Mouse (Mus musculus) mouse embryonic stem cell (cell line): ENCODE data around the gene Prkci.

Source experiments
- in situ Hi-C, 2 experiments: fragments of 300-500 bp; cut with MboI; formaldehyde crosslinking; loops; 1 replicate in 1 of 2; 3 replicates in 1 of 2; pipeline ENCODE4 v1.14.3; 2019 to 2020; ENCODE audit warnings: low sequenced_read_pairs in 2 of 2, low pct_unique_long_range_greater_than_20kb in 1 of 2, mixed read lengths in 1 of 2; ENCODE audit not compliant: unreplicated experiment in 1 of 2

The Prkci gene

GRCm38 (mm10) chr3:31062325-31062724 lies 66.8 kb downstream of the Prkci start:
- in situ Hi-C loops = no loop called here

GRCm38 (mm10) chr3:31068482-31068881 lies 72.9 kb downstream of the Prkci start:
- in situ Hi-C loops = no loop called here

GRCm38 (mm10) chr3:31071804-31072203 lies 76.3 kb downstream of the Prkci start:
- in situ Hi-C loops = no loop called here

- in situ Hi-C loops = no loop called here
Observed at GRCm38 (mm10) chr3:31075808-31076207, 80.3 kb downstream of the Prkci start.

GRCm38 (mm10) chr3:31077068-31077703 lies 81.6 kb downstream of the Prkci start:
- in situ Hi-C loops = no loop called here

- in situ Hi-C loops = no loop called here
Observed at GRCm38 (mm10) chr3:31079450-31079849, 83.9 kb downstream of the Prkci start.

- in situ Hi-C loops = no loop called here
Observed at GRCm38 (mm10) chr3:31080791-31081502, 85.4 kb downstream of the Prkci start.

GRCm38 (mm10) chr3:31082838-31083506 lies 87.4 kb downstream of the Prkci start:
- in situ Hi-C loops = no loop called here

GRCm38 (mm10) chr3:31083507-31084245 lies 88.1 kb downstream of the Prkci start:
- in situ Hi-C loops = no loop called here

- in situ Hi-C loops = no loop called here
Observed at GRCm38 (mm10) chr3:31085000-31085399, 89.5 kb downstream of the Prkci start.

- in situ Hi-C loops = no loop called here
Observed at GRCm38 (mm10) chr3:31088789-31089775, 93.5 kb downstream of the Prkci start.

- in situ Hi-C loops = loop anchor here in 1 of 2 experiments (5.0 kb wide), 1 partner anchor 33 kb away; no protein-coding TSS in a partner anchor
Observed at GRCm38 (mm10) chr3:31089956-31090355, 94.4 kb downstream of the Prkci start.

GRCm38 (mm10) chr3:31093196-31093595 lies 97.6 kb downstream of the Prkci start:
- in situ Hi-C loops = loop anchor here in 1 of 2 experiments (5.0 kb wide), 1 partner anchor 36 kb away; no protein-coding TSS in a partner anchor

GRCm38 (mm10) chr3:31093627-31094351 lies 98.2 kb downstream of the Prkci start:
- in situ Hi-C loops = loop anchor here in 1 of 2 experiments (5.0 kb wide), 1 partner anchor 36 kb away; no protein-coding TSS in a partner anchor

GRCm38 (mm10) chr3:31094531-31095178 lies 99.1 kb downstream of the Prkci start, which contains the start of gene Skil:
TSS of gene Skil (plus strand) at chr3:31095058.
- in situ Hi-C loops = loop anchor here in 1 of 2 experiments (5.0 kb wide), 1 partner anchor 37 kb away; no protein-coding TSS in a partner anchor

- in situ Hi-C loops = no loop called here
Observed at GRCm38 (mm10) chr3:31095179-31095490, 99.6 kb downstream of the Prkci start.
